Mouse (Mus musculus) forebrain, embryonic 11.5 days (tissue): ENCODE data around the gene Tmem132d. TPM values are rescaled to one million over a fixed set of nuclear protein-coding genes. Genes with fewer than 3 reads are reported as not detected.

Source experiments
- ATAC-seq: fragments of 200-750 bp; cut with Nextera tagmentation; replicated peaks from 2 replicates; pipeline ENCODE4 v1.8.0; 2017; ENCODE audit warnings: moderate TSS enrichment; ENCODE audit not compliant: low FRiP score
- DNase-seq: peaks from one replicate; pipeline ENCODE4 v3.0.0-alpha.2; 2017; ENCODE audit warnings: low spot score
- H3K27ac ChIP-seq: fragments of 300-500 bp; sonication (generic); 2 replicates; pipeline ENCODE4 v1.5.1; 2014; ENCODE audit warnings: low read depth, low read length
- H3K27me3 ChIP-seq: fragments of 300-500 bp; sonication (generic); 2 replicates; pipeline ENCODE4 v1.6.1; 2014; ENCODE audit warnings: mild to moderate bottlenecking, low read length, mixed read lengths; ENCODE audit not compliant: control insufficient read depth, insufficient read depth
- H3K36me3 ChIP-seq: fragments of 300-500 bp; sonication (generic); 2 replicates; pipeline ENCODE4 v1.6.1; 2014; ENCODE audit warnings: mild to moderate bottlenecking, low read length, moderate library complexity, mixed read lengths; ENCODE audit not compliant: control insufficient read depth, insufficient read depth
- H3K4me1 ChIP-seq: fragments of 300-500 bp; sonication (generic); replicated peaks from 2 replicates; pipeline ENCODE4 v1.6.1; 2014; ENCODE audit warnings: low read length, mixed read lengths; ENCODE audit not compliant: control insufficient read depth, insufficient read depth
- H3K4me2 ChIP-seq: fragments of 300-500 bp; sonication (generic); 2 replicates; pipeline ENCODE4 v1.6.1; 2014; ENCODE audit warnings: low read depth, mild to moderate bottlenecking, low read length, moderate library complexity, mixed read lengths; ENCODE audit not compliant: severe bottlenecking
- H3K4me3 ChIP-seq: fragments of 300-500 bp; sonication (generic); 2 replicates; pipeline ENCODE4 v1.5.1; 2014; ENCODE audit warnings: low read depth, low read length
- H3K9ac ChIP-seq: fragments of 300-500 bp; sonication (generic); 2 replicates; pipeline ENCODE4 v1.6.1; 2014; ENCODE audit warnings: low read length
- H3K9me3 ChIP-seq: fragments of 300-500 bp; sonication (generic); 2 replicates; pipeline ENCODE4 v1.6.1; 2016; ENCODE audit warnings: low read length, mixed read lengths; ENCODE audit not compliant: control insufficient read depth
- WGBS: fragments of 180-500 bp; shearing (Covaris S2); extraction: QIAGEN DNeasy Blood & Tissue Kit; methylation state at CpG from one replicate; pipeline ENCODE4 v1.1.7; 2014; 5-methylcytosine and 5-hydroxymethylcytosine counted together
- polyA plus RNA-seq: library from polyadenylated mRNA; unstranded; fragments of >200 nt; fragmentation: Nextera tagmentation; extraction: Ambion mirVana; gene quantifications from 2 replicates; pipeline ENCODE4 v1.2.1, GENCODE M21; 2014

Gene Tmem132d
- polyA plus RNA-seq, 1 experiment from 2014 or later, result 0.56 TPM

GRCm38 (mm10) chr5:128191710-128192109 is 241.2 kb downstream of the Tmem132d start:
- Histone ChIP-seq H3K9me3 (no peaks in the 10 kb centered on the region), H3K36me3 (no peaks in the 10 kb centered on the region), H3K4me3 (no peak overlapping the region), H3K9ac (no peak overlapping the region), H3K27ac (no peak overlapping the region), H3K4me2 (no peak overlapping the region), H3K27me3 (no peaks in the 10 kb centered on the region), H3K4me1 (no peaks in the 10 kb centered on the region)
- no peak for ATAC-seq
- DNase-seq, result no peak
- 91% methylated on average over 9 of the region's 9 CpGs for WGBS

- ATAC-seq (no peak), DNase-seq (no peak)
- Histone ChIP-seq H3K4me2 (no peak overlapping the region), H3K9ac (no peak overlapping the region), H3K9me3 (no peaks in the 10 kb centered on the region), H3K27me3 (no peaks in the 10 kb centered on the region), H3K4me1 (no peaks in the 10 kb centered on the region), H3K4me3 (no peak overlapping the region), H3K27ac (no peak overlapping the region), H3K36me3 (no peaks in the 10 kb centered on the region)
- 78% methylated on average over 14 of the region's 14 CpGs for WGBS
Observed at GRCm38 (mm10) chr5:128190243-128190820, 242.5 kb downstream of the Tmem132d start.

- DNase-seq, result no peak
- WGBS, result 90% methylated on average over 2 of the region's 2 CpGs
- H3K9me3 ChIP-seq, result no peaks in the 10 kb centered on the region
- H3K27ac ChIP-seq, result no peak overlapping the region
- no peaks in the 10 kb centered on the region for H3K4me1 ChIP-seq
- no peak overlapping the region for H3K4me3 ChIP-seq
- H3K4me2 ChIP-seq, result no peak overlapping the region
- no peak for ATAC-seq
- H3K27me3 ChIP-seq, result no peaks in the 10 kb centered on the region
- no peak overlapping the region for H3K9ac ChIP-seq
- no peaks in the 10 kb centered on the region for H3K36me3 ChIP-seq
Observed at GRCm38 (mm10) chr5:128176234-128176633, 256.6 kb downstream of the Tmem132d start.

- no peak for DNase-seq
- WGBS, result 86% methylated on average over 12 of the region's 12 CpGs
- Histone ChIP-seq H3K9me3 (no peaks in the 10 kb centered on the region), H3K27ac (no peak overlapping the region), H3K27me3 (no peaks in the 10 kb centered on the region), H3K4me2 (no peak overlapping the region), H3K4me1 (no peaks in the 10 kb centered on the region), H3K9ac (no peak overlapping the region), H3K4me3 (no peak overlapping the region), H3K36me3 (no peaks in the 10 kb centered on the region)
- ATAC-seq, result no peak
Observed at GRCm38 (mm10) chr5:128158901-128159675, 273.8 kb downstream of the Tmem132d start.

- no peaks in the 10 kb centered on the region for H3K36me3 ChIP-seq
- no peaks in the 10 kb centered on the region for H3K27me3 ChIP-seq
- H3K4me1 ChIP-seq, result no peaks in the 10 kb centered on the region
- no peak overlapping the region for H3K4me3 ChIP-seq
- no peak overlapping the region for H3K27ac ChIP-seq
- H3K4me2 ChIP-seq, result no peak overlapping the region
- WGBS, result 93% methylated on average over 8 of the region's 8 CpGs
- H3K9ac ChIP-seq, result no peak overlapping the region
- no peaks in the 10 kb centered on the region for H3K9me3 ChIP-seq
- DNase-seq (no peak), ATAC-seq (no peak)
Observed at GRCm38 (mm10) chr5:128151461-128151860, 281.4 kb downstream of the Tmem132d start.

- no peak for DNase-seq
- no peaks in the 10 kb centered on the region for H3K27me3 ChIP-seq
- H3K27ac ChIP-seq, result no peak overlapping the region
- no peak overlapping the region for H3K4me2 ChIP-seq
- WGBS, result 88% methylated on average over 15 of the region's 15 CpGs
- H3K9ac ChIP-seq, result no peak overlapping the region
- no peaks in the 10 kb centered on the region for H3K4me1 ChIP-seq
- no peak overlapping the region for H3K4me3 ChIP-seq
- H3K36me3 ChIP-seq, result no peaks in the 10 kb centered on the region
- H3K9me3 ChIP-seq, result no peaks in the 10 kb centered on the region
- no peak for ATAC-seq
Observed at GRCm38 (mm10) chr5:128146901-128147645, 285.8 kb downstream of the Tmem132d start.

GRCm38 (mm10) chr5:128144799-128145198 is 288.1 kb downstream of the Tmem132d start:
- Histone ChIP-seq H3K4me3 (no peak overlapping the region), H3K9me3 (no peaks in the 10 kb centered on the region), H3K27ac (no peak overlapping the region), H3K9ac (no peak overlapping the region), H3K4me1 (no peaks in the 10 kb centered on the region), H3K27me3 (no peaks in the 10 kb centered on the region), H3K4me2 (no peak overlapping the region), H3K36me3 (no peaks in the 10 kb centered on the region)
- DNase-seq (no peak), ATAC-seq (no peak)
- WGBS, result 90% methylated on average over 3 of the region's 3 CpGs

GRCm38 (mm10) chr5:128136818-128137217 is 296.1 kb downstream of the Tmem132d start:
- Histone ChIP-seq H3K9ac (no peak overlapping the region), H3K4me3 (no peak overlapping the region), H3K36me3 (no peaks in the 10 kb centered on the region), H3K4me2 (no peak overlapping the region), H3K27me3 (no peaks in the 10 kb centered on the region), H3K27ac (no peak overlapping the region), H3K4me1 (no peaks in the 10 kb centered on the region), H3K9me3 (no peaks in the 10 kb centered on the region)
- no peak for ATAC-seq
- WGBS, result 88% methylated on average over 8 of the region's 8 CpGs
- no peak for DNase-seq
